Mouse (Mus musculus): ENCODE measurements around the gene Pln.

DNA sequence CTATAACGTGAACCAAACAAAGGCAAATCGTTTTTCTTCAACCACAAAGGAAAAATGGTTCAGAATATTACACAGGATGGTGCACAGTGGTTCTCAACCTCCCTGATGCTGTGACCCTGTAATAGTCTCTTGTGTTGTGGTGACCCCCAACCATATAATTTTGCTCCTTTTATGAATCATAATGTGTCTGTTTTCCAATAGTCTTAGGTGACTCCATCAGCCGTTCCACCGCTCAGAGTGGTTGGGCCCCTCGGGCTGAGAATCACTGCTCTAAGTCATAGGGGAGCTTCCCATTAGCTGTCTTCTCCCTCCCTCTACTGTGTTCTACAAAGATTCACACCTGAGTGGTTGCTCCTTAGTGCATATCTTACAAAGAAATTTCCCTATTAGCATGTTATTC is 9.4 kb downstream of the Pln start:
- TF ChIP-seq CTCF (IDR thresholded peaks at IDR 0.05) = no peak
- peak; percentile 83 for TF ChIP-seq POLR2A (IDR thresholded peaks at IDR 0.05; ENCODE audit: insufficient read depth, low read depth, low read length)
